Mouse (Mus musculus) cerebellum, adult 2 months (tissue): Measurements from ENCODE around the gene Nuak1. TPM values are rescaled to one million over a fixed set of nuclear protein-coding genes. Genes with fewer than 3 reads are reported as not detected.
"Not testable (repeated sequence)": the region's sequence is repeated elsewhere in the genome, so short reads cannot be mapped to it uniquely, and the experiment has no call there.

ENCODE experiments used
- DNase-seq, 2 experiments: peaks; one replicate each; pipeline ENCODE4 v3.0.0; 2021
- H3K27ac ChIP-seq: fragments of 200-500 bp; 2 replicates; pipeline ENCODE4 v1.5.1; 2012; ENCODE audit warnings: low read length, control low read depth, inconsistent platforms; ENCODE audit not compliant: insufficient read depth
- H3K27me3 ChIP-seq: fragments of 200-500 bp; 2 replicates; pipeline ENCODE4 v1.6.1; 2012; ENCODE audit warnings: inconsistent platforms, mild to moderate bottlenecking, low read length, moderate library complexity; ENCODE audit not compliant: control insufficient read depth, insufficient read depth
- H3K4me1 ChIP-seq: fragments of 200-500 bp; 2 replicates; pipeline ENCODE4 v1.6.1; 2011; ENCODE audit warnings: low read length; ENCODE audit not compliant: control insufficient read depth, insufficient read depth
- H3K4me3 ChIP-seq: fragments of 200-500 bp; replicated peaks from 2 replicates; pipeline ENCODE3; 2011; ENCODE audit warnings: mild to moderate bottlenecking, low read depth, low read length, control low read depth; ENCODE audit not compliant: insufficient read depth
- CTCF ChIP-seq: fragments of 200-500 bp; IDR thresholded peaks from 2 replicates; pipeline ENCODE4 v1.5.1; 2011; ENCODE audit warnings: low read depth, mild to moderate bottlenecking, control low read depth, low read length, moderate library complexity, borderline replicate concordance; ENCODE audit not compliant: insufficient read depth
- POLR2A ChIP-seq: fragments of 200-500 bp; IDR thresholded peaks from 2 replicates; pipeline ENCODE4 v1.6.1; 2011; ENCODE audit warnings: low read length, control low read depth, borderline replicate concordance; ENCODE audit not compliant: insufficient read depth
- WGBS: fragments of 180-500 bp; shearing (Covaris S2); methylation state at CpG from one replicate; pipeline ENCODE4 v1.1.7; 2018; 5-methylcytosine and 5-hydroxymethylcytosine counted together
- polyA plus RNA-seq: library from polyadenylated mRNA; depleted of rRNA; stranded (reverse); fragments of >200 nt; gene quantifications from 2 replicates; pipeline ENCODE4 v1.2.3, GENCODE M21; 2012; rRNA removed

Gene Nuak1
- 39.8 and 41.5 TPM in 2 replicates for polyA plus RNA-seq

DNA sequence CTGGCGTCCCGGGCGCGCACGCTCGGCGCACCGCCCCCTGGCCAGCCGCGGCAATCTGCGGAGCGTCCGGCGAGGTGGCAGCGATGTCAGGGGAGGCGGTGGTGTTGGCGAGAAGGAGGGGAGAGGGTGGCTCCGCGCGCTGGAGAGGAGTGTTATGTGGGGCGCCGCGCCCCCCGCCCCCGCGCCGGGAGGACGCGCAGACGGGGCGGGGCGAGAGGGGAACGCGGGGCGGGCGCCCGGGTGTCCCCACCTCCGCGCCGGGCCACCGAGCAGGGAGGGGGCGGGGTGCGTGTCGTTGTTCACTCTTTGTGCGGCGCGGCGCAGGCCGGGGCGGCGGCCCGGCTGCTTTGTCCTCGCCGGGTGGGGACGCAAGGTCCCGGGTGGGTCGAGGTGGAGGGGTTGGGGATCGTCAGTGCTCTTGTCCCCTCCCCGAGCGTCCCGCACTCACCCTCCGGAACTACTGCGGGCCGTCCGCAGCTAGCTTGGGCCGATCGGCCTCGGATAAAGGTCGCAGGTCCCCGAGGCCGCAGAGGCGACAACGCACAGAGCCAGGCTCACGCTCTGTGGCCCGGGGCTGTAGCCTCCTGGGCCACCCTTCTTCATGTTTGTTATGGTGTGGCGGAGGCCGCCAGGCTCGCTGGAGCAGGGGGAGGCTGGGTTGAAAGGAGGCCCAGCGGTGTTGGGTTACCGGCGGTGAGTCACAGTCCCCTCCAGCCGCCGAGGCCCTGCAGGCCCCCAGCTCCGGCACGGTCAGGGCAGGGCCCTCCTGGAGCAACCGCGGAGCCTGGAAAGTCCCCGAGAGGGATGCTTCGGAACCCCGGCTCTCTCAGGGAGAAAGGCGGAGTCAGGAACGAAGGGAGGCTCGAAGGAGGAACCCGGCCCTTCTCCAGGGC lies at the start of gene Nuak1:
Gene Nuak1, minus strand, starts transcription at position 57 of the 893 bp plus-strand sequence.
- Histone ChIP-seq H3K4me3 (peak within 1 kb of the TSS; percentile 58), H3K27me3 (no peaks in the 10 kb centered on the region), H3K27ac (peak within 1 kb of the TSS; percentile 85), H3K4me1 (peaks cover 21% of the 10 kb centered on the region)
- WGBS = under 1% methylated on average over 68 of the region's 94 CpGs
- peak; percentile 70 for TF ChIP-seq POLR2A
- TF ChIP-seq CTCF = no peak
- DNase-seq = peak; percentile 92

DNA sequence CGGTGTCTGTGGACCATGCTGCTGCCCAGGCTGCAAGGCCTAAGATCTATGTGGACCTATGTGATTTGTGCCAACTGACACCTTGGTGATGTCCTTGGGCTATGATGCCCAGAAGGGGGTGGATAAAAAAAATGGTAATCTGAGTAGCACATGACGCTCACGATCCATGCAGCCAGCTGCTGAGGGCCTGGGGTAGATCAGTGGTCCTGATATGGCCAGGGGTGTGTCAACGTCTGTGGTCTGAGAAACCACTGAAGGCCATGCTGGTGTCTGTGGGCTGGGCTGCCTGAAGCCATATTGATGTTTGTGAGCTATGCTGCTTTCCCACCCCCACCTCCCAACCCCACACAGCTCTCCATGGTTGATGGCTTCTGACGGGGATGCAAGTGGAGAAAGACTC lies 49.7 kb upstream of the Nuak1 start:
- Histone ChIP-seq H3K27me3 (no peaks in the 10 kb centered on the region), H3K4me1 (no peaks in the 10 kb centered on the region), H3K27ac (no peak overlapping the region), H3K4me3 (no peak overlapping the region)
- WGBS = 91% methylated on average over 5 of the region's 5 CpGs
- TF ChIP-seq POLR2A (no peak), CTCF (no peak)
- no peak for DNase-seq

GRCm38 (mm10) chr10:84488315-84488714 lies 47.9 kb upstream of the Nuak1 start:
- H3K27ac ChIP-seq = no peak overlapping the region
- no peaks in the 10 kb centered on the region for H3K4me1 ChIP-seq
- WGBS = 34% methylated on average over 6 of the region's 6 CpGs
- TF ChIP-seq POLR2A (no peak), CTCF (peak; percentile 56; the same call in 1 of the 2 replicates)
- DNase-seq = peak in 1 of 2 experiments; percentile 34
- H3K4me3 ChIP-seq = no peak overlapping the region
- no peaks in the 10 kb centered on the region for H3K27me3 ChIP-seq

DNA sequence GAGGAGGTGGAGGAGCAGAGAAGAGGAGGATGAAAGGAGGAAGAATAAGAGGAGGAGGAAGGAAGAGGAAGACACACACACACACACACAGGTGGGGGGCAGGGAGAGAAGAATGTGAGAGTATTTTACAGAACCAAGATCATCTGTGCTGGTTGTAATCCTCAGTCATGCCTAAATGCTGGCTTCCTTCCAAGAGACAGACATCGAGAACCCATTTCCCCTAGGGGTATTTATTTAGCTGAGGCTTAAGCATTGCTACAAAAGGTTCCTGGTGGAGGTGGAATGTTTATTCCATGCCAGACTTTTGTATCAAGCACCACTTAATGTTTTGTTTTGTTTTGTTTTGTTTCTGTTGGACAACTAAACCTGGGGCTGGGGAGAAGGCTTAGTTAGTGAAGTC lies 44.3 kb upstream of the Nuak1 start:
- Histone ChIP-seq H3K4me1 (peaks cover 11% of the 10 kb centered on the region), H3K4me3 (no peak overlapping the region), H3K27ac (no peak overlapping the region), H3K27me3 (no peaks in the 10 kb centered on the region)
- no peak for TF ChIP-seq POLR2A
- DNase-seq = no peak
- WGBS = 33% methylated on average over 1 of the region's 1 CpGs

DNA sequence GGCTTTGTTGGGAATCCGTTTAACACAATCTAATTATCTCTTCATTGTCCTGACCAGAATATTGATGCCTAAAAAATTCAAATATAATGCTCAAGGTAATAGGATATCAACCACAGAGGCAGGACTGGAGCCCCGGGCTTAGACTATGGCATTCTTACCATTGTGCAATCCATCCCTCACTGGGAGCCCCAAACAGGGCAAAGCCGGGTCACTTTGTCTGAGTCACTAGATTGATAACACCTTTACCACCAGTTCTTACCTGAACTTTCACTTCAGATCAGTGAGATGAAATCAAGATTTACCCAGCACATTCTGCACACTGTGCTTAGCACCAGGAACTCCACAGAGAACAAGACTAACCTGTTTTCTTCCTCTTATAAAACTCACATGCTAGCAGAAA lies 43.2 kb upstream of the Nuak1 start:
- H3K4me3 ChIP-seq = no peak overlapping the region
- no peak overlapping the region for H3K27ac ChIP-seq
- H3K27me3 ChIP-seq = no peaks in the 10 kb centered on the region
- peaks cover 11% of the 10 kb centered on the region for H3K4me1 ChIP-seq
- no peak for DNase-seq
- TF ChIP-seq CTCF = no peak
- TF ChIP-seq POLR2A = no peak
- 90% methylated on average over 3 of the region's 3 CpGs for WGBS

- peaks cover 11% of the 10 kb centered on the region for H3K4me1 ChIP-seq
- no peak for DNase-seq
- 90% methylated on average over 2 of the region's 2 CpGs for WGBS
- no peak overlapping the region for H3K4me3 ChIP-seq
- H3K27me3 ChIP-seq = no peaks in the 10 kb centered on the region
- H3K27ac ChIP-seq = no peak overlapping the region
- TF ChIP-seq CTCF (no peak), POLR2A (no peak)
Observed at GRCm38 (mm10) chr10:84483069-84483468, 42.7 kb upstream of the Nuak1 start.

GRCm38 (mm10) chr10:84482418-84482817 lies 42.0 kb upstream of the Nuak1 start:
- DNase-seq, H3K4me3 ChIP-seq, H3K27me3 ChIP-seq, H3K27ac ChIP-seq: not testable (repeated sequence)
- H3K4me1 ChIP-seq = peaks cover 11% of the 10 kb centered on the region
- WGBS = 96% methylated on average over 15 of the region's 15 CpGs

DNA sequence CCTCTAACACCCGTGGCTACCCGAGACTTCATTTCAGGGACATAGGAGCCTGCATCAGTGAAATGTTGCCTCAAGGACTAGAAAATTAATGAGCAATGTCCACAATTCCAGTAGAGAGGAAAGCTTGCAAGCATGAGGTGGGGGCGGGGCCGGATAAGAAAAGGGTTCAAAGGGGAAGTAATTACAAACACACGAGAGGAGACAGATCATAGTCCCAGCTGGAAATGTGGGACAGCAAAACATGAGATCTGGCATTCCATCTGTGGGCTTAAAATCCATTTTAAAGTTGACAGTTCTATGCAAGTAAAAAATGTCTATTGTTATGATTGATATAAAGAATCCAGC lies 40.9 kb upstream of the Nuak1 start:
- no peaks in the 10 kb centered on the region for H3K27me3 ChIP-seq
- 54% methylated on average over 5 of the region's 5 CpGs for WGBS
- no peak for DNase-seq
- no peak overlapping the region for H3K27ac ChIP-seq
- TF ChIP-seq POLR2A (no peak), CTCF (no peak)
- H3K4me1 ChIP-seq = peaks cover 11% of the 10 kb centered on the region
- no peak overlapping the region for H3K4me3 ChIP-seq
